Mouse (Mus musculus): ENCODE measurements at regions not wholly inside any gene's neighbourhood (a gene's known extent, or its start where the extent isn't known, plus 50 kb on each side); places are given as distances from the start of the nearest gene placed in this dataset.

DNA sequence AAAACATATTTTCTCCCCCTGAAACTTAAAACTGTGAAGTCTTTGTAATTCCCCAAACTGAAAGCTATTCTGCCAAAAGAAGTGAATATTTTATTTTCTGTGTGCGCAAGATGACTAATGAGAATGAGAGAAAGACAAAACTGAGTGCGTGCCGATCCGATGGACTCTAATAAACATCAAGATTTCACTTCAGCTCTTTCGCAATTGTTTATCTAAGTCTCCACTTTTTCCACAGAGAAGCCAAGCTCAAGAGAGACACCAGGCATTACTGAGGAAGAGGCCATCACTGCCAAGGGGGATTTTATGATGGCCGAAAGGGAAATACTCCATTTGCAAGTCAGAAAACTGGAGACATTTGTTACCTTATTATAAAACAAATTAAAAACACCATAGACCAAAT is 55.0 kb upstream of the Uqcrfs1 start:
- Histone ChIP-seq H3K4me3 (ENCODE audit: insufficient read depth, low read length) (no peak overlapping the region), H3K4me1 (ENCODE audit: control insufficient read depth, insufficient read depth, low read length) (peaks cover 14% of the 10 kb centered on the region), H3K27ac (ENCODE audit: insufficient read depth, low read depth, low read length) (no peak overlapping the region)
- TF ChIP-seq CTCF (IDR thresholded peaks at IDR 0.05; ENCODE audit: low read depth, low read length) (no peak), POLR2A (IDR thresholded peaks at IDR 0.05; ENCODE audit: borderline replicate concordance, low read depth, low read length) (no peak)

DNA sequence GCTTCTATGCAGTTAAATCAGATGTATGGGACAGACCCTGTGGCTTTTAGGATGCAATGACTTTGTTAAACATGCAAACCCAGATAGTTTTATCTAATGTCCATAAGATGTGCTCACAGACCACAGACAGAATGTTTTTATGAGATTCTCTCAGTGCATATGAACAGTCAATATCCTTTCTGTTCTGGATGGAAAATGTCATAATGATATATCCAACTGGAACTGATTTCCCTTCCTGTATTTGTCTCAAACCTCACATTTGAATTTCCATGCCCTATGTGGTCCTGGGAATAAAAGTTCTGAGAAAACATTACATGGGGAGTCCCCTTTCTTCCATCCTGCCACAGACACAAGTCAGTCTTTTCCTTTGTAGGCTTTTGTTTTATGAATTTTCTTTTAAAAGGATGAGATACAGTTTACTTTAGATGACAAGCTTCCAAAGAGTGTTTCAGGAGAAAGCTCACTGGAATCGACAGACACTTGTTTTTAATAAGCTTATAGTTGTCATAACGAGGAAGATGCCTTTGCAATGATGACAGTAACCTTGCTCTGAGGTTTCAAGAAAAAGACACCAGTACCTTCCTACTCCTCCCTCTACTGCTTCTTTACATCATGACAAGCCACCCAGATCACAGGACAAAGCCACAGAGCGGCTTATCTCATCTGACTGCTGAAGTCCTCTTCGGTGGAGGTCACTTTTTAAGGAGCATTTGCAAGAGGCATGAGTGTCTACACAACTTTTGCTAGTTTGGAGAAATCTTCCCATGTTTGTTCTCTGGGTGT is 55.7 kb upstream of the Uqcrfs1 start:
- no peak overlapping the region for H3K27ac ChIP-seq (ENCODE audit: insufficient read depth, low read depth, low read length)
- no peak overlapping the region for H3K4me3 ChIP-seq (ENCODE audit: insufficient read depth, low read length)
- peaks cover 20% of the 10 kb centered on the region for H3K4me1 ChIP-seq (ENCODE audit: control insufficient read depth, insufficient read depth, low read length)
- TF ChIP-seq CTCF (IDR thresholded peaks at IDR 0.05; ENCODE audit: low read depth, low read length) (no peak), POLR2A (IDR thresholded peaks at IDR 0.05; ENCODE audit: borderline replicate concordance, low read depth, low read length) (no peak)

GRCm38 (mm10) chr13:30603936-30604335 is 55.9 kb upstream of the Dusp22 start:
- no peak overlapping the region for H3K27ac ChIP-seq (ENCODE audit: insufficient read depth, low read depth, low read length)
- TF ChIP-seq CTCF (IDR thresholded peaks at IDR 0.05; ENCODE audit: low read depth, low read length) (peak; percentile 49; the same call in 1 of the 2 replicates), POLR2A (IDR thresholded peaks at IDR 0.05; ENCODE audit: borderline replicate concordance, low read depth, low read length) (no peak)

DNA sequence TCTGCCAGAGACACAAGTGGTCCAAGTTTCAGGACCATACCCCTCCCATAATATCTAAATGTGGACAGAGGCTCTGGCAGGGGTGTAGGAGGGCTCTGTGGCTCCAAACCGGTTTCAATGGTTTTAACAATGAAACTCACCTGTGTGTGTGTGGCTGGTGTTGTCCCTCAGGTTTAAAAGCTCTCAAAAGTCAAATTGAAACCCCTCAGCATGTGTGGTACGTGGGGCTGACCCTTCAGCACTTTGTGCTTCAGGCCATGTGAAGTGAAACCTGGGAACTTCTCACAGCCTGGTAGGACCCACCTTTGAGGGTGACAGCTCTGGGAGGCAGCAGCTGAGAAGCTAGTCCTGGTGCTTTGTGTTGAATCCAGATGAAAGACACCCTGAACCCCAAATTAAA is 52.5 kb upstream of the Dusp22 start:
- Histone ChIP-seq H3K4me1 (ENCODE audit: control insufficient read depth, insufficient read depth, low read length) (peaks cover 37% of the 10 kb centered on the region), H3K4me3 (ENCODE audit: insufficient read depth, low read length) (no peak overlapping the region), H3K27ac (ENCODE audit: insufficient read depth, low read depth, low read length) (no peak overlapping the region)
- no peak for TF ChIP-seq POLR2A (IDR thresholded peaks at IDR 0.05; ENCODE audit: borderline replicate concordance, low read depth, low read length)
- no peak for TF ChIP-seq CTCF (IDR thresholded peaks at IDR 0.05; ENCODE audit: low read depth, low read length)

More at GRCm38 (mm10) chr13:30603936-30604335, 55.9 kb upstream of the Dusp22 start:
- H3K4me1 ChIP-seq (ENCODE audit: control insufficient read depth, insufficient read depth, low read length), result peaks cover 26% of the 10 kb centered on the region
- no peak overlapping the region for H3K4me3 ChIP-seq (ENCODE audit: insufficient read depth, low read length)

- TF ChIP-seq POLR2A (IDR thresholded peaks at IDR 0.05; ENCODE audit: borderline replicate concordance, low read depth, low read length), result no peak
- TF ChIP-seq CTCF (IDR thresholded peaks at IDR 0.05; ENCODE audit: low read depth, low read length), result no peak
- Histone ChIP-seq H3K4me1 (ENCODE audit: control insufficient read depth, insufficient read depth, low read length) (peaks cover 39% of the 10 kb centered on the region), H3K27ac (ENCODE audit: insufficient read depth, low read depth, low read length) (no peak overlapping the region)
These were observed 51.9 kb upstream of the Dusp22 start for GRCm38 (mm10) chr13:30607881-30608280.

DNA sequence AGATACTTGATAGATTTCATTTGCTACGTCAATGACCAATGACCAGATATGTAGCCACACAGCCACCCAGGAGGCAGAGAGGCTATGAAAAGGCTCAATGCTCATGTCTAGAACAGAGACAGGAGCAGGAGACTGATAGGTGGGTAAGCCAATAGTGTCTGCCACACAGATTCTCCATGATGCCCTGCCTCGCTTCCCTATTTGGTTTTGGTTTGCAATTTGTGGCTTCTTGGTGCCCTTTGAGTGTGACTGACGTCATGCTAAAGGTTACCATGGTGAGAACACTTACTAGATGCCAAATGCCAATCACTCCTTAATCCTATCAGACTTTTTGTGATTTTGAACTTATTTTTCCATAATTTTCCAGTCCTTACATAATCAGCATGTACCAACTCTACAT is 50.0 kb upstream of the Dusp22 start:
- Histone ChIP-seq H3K4me3 (ENCODE audit: insufficient read depth, low read length) (no peak overlapping the region), H3K27ac (ENCODE audit: insufficient read depth, low read depth, low read length) (no peak overlapping the region), H3K4me1 (ENCODE audit: control insufficient read depth, insufficient read depth, low read length) (peaks cover 29% of the 10 kb centered on the region)
- TF ChIP-seq POLR2A (IDR thresholded peaks at IDR 0.05; ENCODE audit: borderline replicate concordance, low read depth, low read length) (no peak), CTCF (IDR thresholded peaks at IDR 0.05; ENCODE audit: low read depth, low read length) (no peak)

More at GRCm38 (mm10) chr13:30607881-30608280, 51.9 kb upstream of the Dusp22 start:
- H3K4me3 ChIP-seq (ENCODE audit: insufficient read depth, low read length), result no peak overlapping the region
